Mouse (Mus musculus): ENCODE results near the gene Aamp.
"Not testable (repeated sequence)": the region's sequence is repeated elsewhere in the genome, so short reads cannot be mapped to it uniquely, and the experiment has no call there.

The Aamp gene

DNA sequence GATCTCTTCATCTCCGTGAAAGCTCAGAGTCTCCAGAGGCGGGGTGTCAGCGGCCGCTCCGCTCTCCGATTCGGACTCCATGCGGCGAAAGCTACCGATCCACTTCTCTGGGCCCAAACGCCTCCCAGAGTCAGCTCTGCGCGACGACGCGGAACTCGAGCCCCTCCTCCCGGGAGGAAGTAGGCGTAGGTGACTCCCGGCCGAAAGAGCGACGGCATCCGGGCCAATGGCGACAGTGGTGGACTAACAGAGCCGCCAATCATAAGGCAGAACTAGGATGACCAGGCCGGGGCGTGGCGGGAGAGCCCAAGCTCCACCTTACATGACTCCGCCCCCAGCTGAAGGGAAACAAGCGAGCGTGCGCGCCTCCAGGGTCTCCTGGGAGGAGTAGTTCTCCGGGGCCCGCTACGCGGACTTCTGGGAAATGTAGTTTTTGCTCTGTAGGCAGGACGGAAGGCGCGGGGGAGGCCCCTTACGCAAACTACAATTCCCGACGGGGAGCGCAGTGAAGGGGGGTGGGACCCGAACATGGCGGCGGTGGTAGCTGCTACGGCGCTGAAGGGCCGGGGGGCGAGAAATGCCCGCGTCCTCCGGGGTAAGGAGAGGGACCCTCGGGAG lies at the start of gene Aamp, which contains the start of gene Pnkd:
Gene Aamp (minus strand): TSS at position 196 of the 618 bp plus-strand sequence.
Gene Pnkd (plus strand): TSS at position 388 of the 618 bp plus-strand sequence.
- in situ Hi-C loops (cut with MboI) = loop anchor here (5.0 kb wide), 1 partner anchor 37 kb away; no protein-coding TSS in a partner anchor

GRCm38 (mm10) chr1:74332930-74333329 lies 48.4 kb upstream of the Aamp start:
- in situ Hi-C loops (cut with MboI) = no loop called here

DNA sequence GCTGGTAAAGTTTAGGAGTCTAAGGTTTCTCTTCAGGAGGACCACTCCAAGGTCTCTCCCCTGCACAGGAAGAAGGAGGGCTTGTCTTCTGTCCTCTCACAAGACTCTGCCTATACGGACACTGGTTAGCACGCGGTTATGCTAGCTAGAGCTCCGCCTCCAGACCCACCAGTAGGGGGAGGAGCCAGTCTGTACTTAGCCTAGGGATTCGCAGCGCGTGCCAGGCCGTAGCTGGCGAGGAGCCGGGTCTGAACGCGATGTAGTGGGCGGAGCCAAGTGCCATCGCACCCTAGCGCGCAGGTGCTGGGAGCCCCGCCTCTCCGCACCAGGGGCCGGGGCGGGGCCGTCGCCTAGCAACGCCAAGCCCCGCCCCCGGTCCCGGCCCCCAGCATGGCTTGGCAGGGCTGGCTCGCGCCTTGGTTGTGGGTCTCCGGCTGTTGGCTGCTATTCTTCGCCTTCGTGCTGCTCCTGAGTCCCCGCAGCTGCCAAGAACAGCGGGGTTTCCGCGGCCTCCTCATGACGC lies 47.8 kb upstream of the Aamp start:
- in situ Hi-C loops (cut with MboI) = no loop called here

- in situ Hi-C loops (cut with MboI) = no loop called here
Observed at GRCm38 (mm10) chr1:74331046-74331681, 46.6 kb upstream of the Aamp start.

GRCm38 (mm10) chr1:74329899-74330431 lies 45.4 kb upstream of the Aamp start:
- in situ Hi-C loops (cut with MboI) = no loop called here

- in situ Hi-C loops (cut with MboI) = not testable (repeated sequence)
Observed at GRCm38 (mm10) chr1:74326916-74327315, 42.4 kb upstream of the Aamp start.

GRCm38 (mm10) chr1:74321396-74321795 lies 36.9 kb upstream of the Aamp start:
- in situ Hi-C loops (cut with MboI) = no loop called here

GRCm38 (mm10) chr1:74318711-74319110 lies 34.2 kb upstream of the Aamp start:
- in situ Hi-C loops (cut with MboI) = no loop called here

DNA sequence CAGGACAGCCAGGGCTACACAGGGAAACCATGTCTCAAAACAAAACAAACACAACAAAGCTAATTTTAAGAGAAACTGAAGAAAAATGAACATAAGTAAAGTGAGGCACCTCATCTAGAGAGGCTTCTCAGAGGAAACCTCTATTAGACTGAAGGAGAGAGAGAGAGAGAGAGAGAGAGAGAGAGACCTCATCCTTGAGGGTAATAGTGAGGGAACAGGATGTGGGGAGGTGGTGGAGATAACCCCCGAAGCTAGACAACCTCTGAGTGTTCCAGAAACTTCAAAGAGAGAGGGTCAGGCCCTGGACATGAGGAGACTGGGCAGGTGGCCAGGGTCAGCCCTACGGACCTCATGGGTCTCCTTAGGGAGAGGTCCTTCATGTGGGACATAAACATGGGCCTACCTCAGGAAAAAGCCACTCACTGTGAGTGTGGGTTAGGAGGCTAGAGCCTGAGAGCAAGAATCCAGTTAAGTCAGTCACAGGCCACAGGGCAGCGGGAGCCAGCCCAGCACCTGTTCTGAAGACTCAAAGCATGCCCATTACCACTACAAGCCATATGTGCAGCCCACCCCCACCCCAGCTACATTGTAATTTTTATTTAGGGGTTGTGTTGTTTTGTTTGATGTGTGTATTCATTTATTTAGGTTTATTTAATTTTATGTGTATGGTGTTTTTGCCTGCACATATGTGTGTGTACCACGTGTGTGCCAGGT lies 31.7 kb upstream of the Aamp start:
- in situ Hi-C loops (cut with MboI) = no loop called here

DNA sequence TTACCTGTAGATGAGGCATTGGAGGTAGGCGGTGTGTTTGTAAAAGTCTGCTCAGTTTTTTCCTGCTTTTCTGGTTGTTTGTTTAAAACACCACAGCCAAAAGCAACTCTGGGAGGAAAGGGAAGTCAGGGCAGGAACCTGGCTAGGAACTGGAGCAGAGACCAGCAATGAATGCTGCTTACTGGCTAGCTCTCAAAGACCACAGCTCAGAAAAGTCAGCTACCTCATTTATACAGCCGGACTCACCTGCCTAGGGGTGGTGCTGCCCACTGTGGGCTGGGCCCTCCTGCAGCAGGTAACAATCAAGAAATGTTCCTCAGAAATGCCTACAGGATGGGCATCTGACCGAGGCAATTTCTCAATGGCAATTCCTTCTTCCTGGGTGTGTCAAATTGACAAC lies 30.3 kb upstream of the Aamp start:
- in situ Hi-C loops (cut with MboI) = loop anchor here (5.0 kb wide), 1 partner anchor 83 kb away; no protein-coding TSS in a partner anchor

- in situ Hi-C loops (cut with MboI) = loop anchor here (5.0 kb wide), 1 partner anchor 84 kb away; no protein-coding TSS in a partner anchor
Observed at GRCm38 (mm10) chr1:74313049-74313692, 28.6 kb upstream of the Aamp start.

GRCm38 (mm10) chr1:74309767-74310166 lies 25.2 kb upstream of the Aamp start:
- in situ Hi-C loops (cut with MboI) = loop anchor here (5.0 kb wide), 1 partner anchor 88 kb away; no protein-coding TSS in a partner anchor

GRCm38 (mm10) chr1:74308001-74308964 lies 23.7 kb upstream of the Aamp start:
- in situ Hi-C loops (cut with MboI) = no loop called here

- in situ Hi-C loops (cut with MboI) = no loop called here
Observed at GRCm38 (mm10) chr1:74307146-74307545, 22.6 kb upstream of the Aamp start.

DNA sequence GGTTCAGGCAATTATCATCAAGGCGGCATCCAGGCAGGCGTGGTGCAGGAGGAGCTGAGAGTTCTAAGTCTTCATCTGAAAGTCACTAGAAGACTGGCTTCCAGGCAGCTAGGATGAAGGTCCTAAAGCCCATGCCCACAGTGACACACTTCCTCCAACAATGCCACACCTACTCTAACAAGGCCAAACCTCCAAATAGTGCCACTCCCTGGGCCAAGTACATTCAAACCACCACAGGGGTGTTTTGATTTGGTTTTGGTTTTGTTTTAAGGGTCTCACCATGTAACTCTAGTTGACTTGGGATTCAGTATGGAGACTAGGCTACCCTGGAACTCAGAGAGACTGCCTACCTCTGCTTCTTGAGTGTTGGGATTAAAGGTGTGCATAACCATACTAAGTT lies 21.0 kb upstream of the Aamp start, which contains the start of gene Tmbim1:
Gene Tmbim1 (minus strand): TSS at position 101 of the 400 bp plus-strand sequence.
- in situ Hi-C loops (cut with MboI) = no loop called here

- in situ Hi-C loops (cut with MboI) = no loop called here
Observed at GRCm38 (mm10) chr1:74304946-74305345, 20.4 kb upstream of the Aamp start.

- in situ Hi-C loops (cut with MboI) = no loop called here
Observed at GRCm38 (mm10) chr1:74304339-74304790, 19.8 kb upstream of the Aamp start.

DNA sequence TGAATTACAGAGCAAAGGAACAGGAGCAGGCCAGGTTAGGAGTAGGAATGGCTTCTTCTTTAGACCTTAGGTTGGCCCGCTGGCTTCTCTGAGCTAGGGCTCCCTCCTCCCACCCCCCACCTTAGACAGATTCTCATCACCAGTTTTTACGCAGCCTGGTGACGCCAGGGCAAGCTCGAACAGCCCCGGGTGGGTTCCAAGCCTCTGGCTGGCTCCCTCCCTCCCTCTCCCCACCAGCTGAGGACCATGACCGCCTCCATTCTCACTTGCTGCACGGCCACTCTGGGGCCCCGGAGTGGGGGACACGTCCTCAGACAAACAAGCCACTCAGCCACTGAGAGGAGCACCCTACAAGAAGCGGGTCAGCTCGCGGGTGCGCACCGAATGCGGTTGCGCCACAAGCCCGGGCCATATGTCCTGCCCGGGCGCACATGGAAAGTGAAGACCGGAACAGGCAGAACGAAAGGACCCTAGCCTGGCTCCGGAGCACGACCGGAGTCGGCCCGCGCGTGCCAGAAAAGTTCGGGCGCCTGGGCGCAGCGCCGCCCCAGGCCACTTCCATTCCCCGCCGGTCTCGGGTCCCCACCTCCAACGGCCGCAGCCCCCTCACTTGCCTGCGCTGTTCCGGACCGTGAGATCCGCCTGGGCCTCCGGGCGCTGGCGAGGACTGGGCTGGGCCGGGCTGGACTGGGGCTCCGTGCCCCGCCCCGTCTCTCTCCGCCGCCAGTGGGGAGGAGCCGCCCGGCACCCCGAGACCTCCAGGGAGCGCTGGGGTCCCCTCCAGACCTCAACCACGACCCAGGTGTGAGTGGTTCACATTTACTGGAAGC lies 19.2 kb upstream of the Aamp start:
- in situ Hi-C loops (cut with MboI) = no loop called here

DNA sequence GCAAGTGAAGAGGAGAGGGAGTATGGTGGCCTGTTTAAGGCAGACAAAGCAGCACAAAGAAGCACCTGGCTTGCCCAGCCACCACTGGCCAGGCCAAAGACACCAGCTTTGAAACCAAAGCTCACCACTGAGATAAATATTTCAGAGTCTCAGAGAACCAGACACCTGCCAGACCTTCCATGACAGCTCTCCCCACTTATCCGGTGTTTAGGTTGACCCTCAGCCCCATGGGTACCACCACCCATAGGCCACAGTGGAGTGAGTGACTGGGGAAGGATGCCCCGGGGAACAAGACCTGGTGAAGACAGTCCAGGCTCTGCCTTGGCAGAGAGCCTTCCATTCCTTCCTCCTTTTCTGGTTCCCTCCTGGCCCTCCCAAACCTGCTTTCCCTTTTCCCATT lies 18.3 kb upstream of the Aamp start:
- in situ Hi-C loops (cut with MboI) = no loop called here
